Mouse (Mus musculus) heart, adult 2 months (tissue): ENCODE measurements at regions not wholly inside any gene's neighbourhood (a gene's known extent, or its start where the extent isn't known, plus 50 kb on each side); places are given as distances from the start of the nearest gene placed in this dataset.

Experiments
- CTCF ChIP-seq: fragments of 200-600 bp; IDR thresholded peaks from 2 replicates; pipeline ENCODE4 v1.8.1; 2022; ENCODE audit warnings: antibody characterized with exemption, mild to moderate bottlenecking, moderate library complexity
- EP300 ChIP-seq: fragments of 200-500 bp; IDR thresholded peaks from 2 replicates; pipeline ENCODE4 v1.6.1; 2011; ENCODE audit warnings: low read depth, low read length, control low read depth; ENCODE audit not compliant: insufficient read depth

DNA sequence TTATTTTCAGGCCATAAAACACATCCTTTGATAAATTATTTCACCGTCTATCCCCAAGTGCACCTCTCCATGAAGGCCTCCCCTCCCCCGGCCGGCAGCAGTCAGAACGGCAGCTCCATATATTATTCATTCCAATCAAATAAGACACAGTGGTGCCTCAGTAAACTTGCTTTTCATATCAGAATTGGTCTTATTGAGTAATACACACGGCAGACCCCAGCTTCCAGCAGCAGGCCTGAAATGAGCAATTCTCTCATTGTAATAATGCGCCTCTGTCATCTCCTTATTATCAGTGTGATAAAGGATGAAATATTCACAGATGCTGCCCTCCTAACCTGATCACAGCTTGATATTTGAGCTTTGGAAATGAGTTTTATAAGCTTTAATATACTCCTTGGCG lies 169.0 kb upstream of the 4930535I16Rik start:
- TF ChIP-seq CTCF, result no peak
- no peak for TF ChIP-seq EP300
